Mouse (Mus musculus): ENCODE results near the gene Brsk2.
A peak's percentile ranks its signal among the peaks of the same experiment; 100 is the strongest.

The Brsk2 gene

DNA sequence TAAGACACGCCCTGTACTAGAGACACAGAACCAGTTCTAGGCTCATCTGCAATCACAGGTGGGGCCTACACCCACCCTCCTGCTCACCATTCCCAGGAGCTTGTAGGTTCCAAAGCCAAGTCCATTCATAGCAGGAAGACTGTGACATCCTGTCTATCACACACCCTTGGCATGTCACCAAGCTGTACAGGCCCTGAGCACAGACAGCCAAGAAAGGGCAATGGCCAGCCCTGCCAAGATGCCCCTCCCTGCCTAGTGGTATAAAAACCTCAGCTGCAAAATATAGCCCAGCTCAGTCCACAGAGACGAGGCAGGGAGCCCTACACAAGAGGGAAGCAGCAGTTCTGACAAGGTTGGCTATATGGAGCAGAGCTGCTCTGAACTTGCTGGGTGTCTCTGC is 84.6 kb downstream of the Brsk2 start:
- no peak for DNase-seq (ENCODE audit: low spot score)

DNA sequence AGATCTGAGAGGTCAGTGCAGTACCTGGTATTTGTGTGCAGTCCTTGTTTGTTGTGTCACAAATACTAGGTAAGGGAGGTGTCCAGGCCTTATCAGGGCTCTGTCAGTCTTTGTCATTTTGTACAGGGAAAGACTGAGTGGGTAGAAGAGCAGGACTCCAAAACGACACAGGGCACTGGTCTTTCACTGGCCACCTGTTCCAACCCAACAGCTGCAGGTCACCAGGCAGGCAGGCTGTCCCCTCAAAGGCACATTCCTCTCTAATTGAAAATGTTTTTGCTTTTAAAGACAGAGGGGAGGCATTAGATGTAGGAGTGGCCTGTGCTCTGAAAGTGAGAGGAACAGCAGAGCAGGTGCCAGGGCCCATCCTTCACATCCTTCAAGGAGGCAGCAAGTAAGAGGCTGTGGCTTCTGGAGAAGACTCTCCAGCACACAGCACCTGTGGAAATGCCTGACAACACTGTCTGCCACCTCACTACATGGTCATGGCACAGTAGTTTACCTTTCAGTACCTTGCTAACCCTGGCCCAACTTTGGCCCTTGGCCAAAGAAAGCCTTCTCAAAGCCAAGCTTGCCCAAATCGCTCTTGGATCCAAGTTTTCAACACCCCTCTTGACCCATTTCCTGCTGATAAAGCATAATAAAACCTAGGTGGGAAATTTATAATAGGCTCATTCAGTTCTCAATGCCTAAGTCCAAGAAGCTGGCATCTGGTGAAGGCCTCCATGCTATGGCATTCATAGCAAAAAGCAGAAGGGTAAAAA is 85.7 kb downstream of the Brsk2 start:
- no peak for DNase-seq (ENCODE audit: low spot score)

- peak; percentile 78 for DNase-seq (ENCODE audit: low spot score)
Measured at GRCm38 (mm10) chr7:142037553-142038170, 88.1 kb downstream of the Brsk2 start.

DNA sequence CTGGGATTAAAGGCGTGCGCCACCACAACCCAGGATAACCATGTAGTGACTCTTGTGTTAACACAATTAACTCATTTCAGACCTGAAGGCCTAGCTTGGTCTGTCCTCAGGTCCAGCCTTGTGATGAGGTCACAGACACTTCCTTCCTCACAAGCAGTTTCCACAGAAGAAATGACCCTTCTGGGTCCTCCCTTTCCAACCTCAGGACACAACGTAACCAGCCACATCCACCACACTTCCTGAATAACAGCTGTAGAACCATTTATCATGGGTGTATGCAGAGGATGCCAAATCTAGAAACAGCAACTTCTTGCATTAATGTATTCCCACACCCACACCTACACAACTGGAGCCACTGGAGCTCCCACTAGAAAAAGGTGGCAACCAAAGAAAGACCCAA is 91.2 kb downstream of the Brsk2 start:
- no peak for DNase-seq (ENCODE audit: low spot score)

GRCm38 (mm10) chr7:142045344-142045743 is 95.8 kb downstream of the Brsk2 start:
- DNase-seq (ENCODE audit: low spot score): peak; percentile 22

GRCm38 (mm10) chr7:142045932-142046331 is 96.4 kb downstream of the Brsk2 start:
- no peak for DNase-seq (ENCODE audit: low spot score)

DNA sequence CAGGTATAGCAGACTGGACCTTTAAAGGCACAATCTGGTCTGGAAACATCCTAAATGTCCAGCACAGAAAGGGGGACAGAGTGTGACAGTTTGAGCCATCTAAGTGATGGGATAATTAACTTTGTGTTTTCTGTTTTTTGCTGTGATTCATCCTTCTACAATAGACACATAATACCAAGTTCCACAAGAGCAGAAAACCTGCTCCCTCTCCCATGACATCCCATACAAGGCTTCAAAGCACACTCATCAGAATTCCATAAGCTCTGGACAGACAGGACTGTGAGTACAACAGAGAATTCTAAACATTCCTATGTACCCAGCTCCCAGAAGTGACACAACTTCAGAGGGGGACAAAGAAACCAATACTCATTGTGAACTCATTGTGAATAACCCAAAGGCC is 101.0 kb downstream of the Brsk2 start:
- DNase-seq (ENCODE audit: low spot score): no peak

Data from embryo, embryonic 10.5 days (tissue).